Mouse (Mus musculus) bone marrow, adult 2 months (tissue): Measurements from ENCODE around the gene Rgmb. TPM values are rescaled to one million over a fixed set of nuclear protein-coding genes. Genes with fewer than 3 reads are reported as not detected.

Source experiments
- H3K27ac ChIP-seq: fragments of 200-500 bp; 2 replicates; pipeline ENCODE4 v1.5.1; 2012; ENCODE audit warnings: low read depth, mild to moderate bottlenecking, control low read depth, inconsistent platforms, low read length; ENCODE audit not compliant: control insufficient read depth, poor library complexity, insufficient read depth
- H3K4me1 ChIP-seq: fragments of 200-500 bp; 2 replicates; pipeline ENCODE4 v1.6.1; 2011; ENCODE audit warnings: low read length; ENCODE audit not compliant: control insufficient read depth, insufficient read depth
- H3K4me3 ChIP-seq: fragments of 200-500 bp; replicated peaks from 2 replicates; pipeline ENCODE3; 2011; ENCODE audit warnings: mild to moderate bottlenecking, low read depth, low read length, control low read depth; ENCODE audit not compliant: control insufficient read depth
- CTCF ChIP-seq: fragments of 200-500 bp; IDR thresholded peaks from 2 replicates; pipeline ENCODE4 v1.5.1; 2011; ENCODE audit warnings: low read length, control low read depth; ENCODE audit not compliant: control insufficient read depth, insufficient read depth
- POLR2A ChIP-seq: fragments of 200-500 bp; IDR thresholded peaks from 2 replicates; pipeline ENCODE4 v1.6.1; 2011; ENCODE audit warnings: low read depth, mild to moderate bottlenecking, control low read depth, low read length, borderline replicate concordance; ENCODE audit not compliant: control insufficient read depth
- WGBS: fragments of 180-500 bp; shearing (Covaris S2); methylation state at CpG from one replicate; pipeline ENCODE4 v1.1.7; 2018; 5-methylcytosine and 5-hydroxymethylcytosine counted together
- polyA plus RNA-seq: library from polyadenylated mRNA; stranded (reverse); fragments of >200 nt; gene quantifications from 2 replicates; pipeline ENCODE4 v1.2.4, GENCODE M21; 2011; ENCODE audit warnings: low replicate concordance; ENCODE audit not compliant: missing spikeins, insufficient read depth, insufficient read length

Rgmb gene
- polyA plus RNA-seq: 0.34 and 0.52 TPM in 2 replicates

DNA sequence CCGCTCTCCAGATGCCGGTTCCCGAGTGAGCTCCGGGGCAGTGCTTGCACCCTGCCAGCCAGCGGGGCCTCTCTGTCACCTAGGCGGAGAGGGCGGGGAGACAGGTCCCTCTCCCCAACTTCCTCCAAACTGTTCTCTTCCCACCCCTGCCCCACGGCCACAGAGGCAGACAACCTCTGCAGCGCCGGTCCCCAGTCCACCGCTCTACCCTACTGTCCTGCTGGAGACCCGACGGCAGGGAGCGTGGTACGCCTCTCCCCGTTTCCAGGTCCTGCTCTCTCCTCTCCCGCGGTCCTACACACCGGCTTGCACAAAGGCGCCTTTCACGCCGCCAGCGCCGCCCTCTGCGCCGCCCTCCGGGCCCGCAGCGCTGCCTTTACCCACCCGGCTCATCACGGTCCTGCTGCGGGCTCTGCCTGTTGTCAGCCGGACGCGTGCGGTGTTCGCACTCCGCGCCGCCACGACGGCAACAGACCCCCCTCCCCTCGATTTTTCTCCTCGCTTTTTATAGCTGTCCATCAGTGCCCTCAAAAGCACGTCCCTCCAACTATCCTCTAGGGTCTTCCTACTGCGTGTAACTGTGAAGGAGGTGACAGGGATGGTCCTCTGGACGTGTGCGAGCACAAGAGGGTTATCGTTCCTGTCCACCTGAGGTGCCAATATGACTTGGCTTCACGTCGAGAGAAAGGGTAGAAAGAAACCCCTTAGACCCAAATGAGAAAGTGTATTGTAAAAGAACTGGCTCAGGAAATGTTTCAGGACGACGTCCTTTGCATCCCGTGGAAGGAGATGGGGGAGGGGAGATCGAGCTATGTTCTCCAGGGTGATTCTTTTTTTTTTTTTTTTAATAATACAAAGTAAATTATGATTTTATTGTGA, at the start of gene Rgmb:
Gene Rgmb, minus strand, starts transcription at position 274 of the 879 bp plus-strand sequence.
- no peak within 1 kb of the TSS for H3K4me3 ChIP-seq
- no peaks in the 10 kb centered on the region for H3K4me1 ChIP-seq
- no peak within 1 kb of the TSS for H3K27ac ChIP-seq
- TF ChIP-seq CTCF (no peak), POLR2A (no peak)
- 3% methylated on average over 55 of the region's 55 CpGs for WGBS

DNA sequence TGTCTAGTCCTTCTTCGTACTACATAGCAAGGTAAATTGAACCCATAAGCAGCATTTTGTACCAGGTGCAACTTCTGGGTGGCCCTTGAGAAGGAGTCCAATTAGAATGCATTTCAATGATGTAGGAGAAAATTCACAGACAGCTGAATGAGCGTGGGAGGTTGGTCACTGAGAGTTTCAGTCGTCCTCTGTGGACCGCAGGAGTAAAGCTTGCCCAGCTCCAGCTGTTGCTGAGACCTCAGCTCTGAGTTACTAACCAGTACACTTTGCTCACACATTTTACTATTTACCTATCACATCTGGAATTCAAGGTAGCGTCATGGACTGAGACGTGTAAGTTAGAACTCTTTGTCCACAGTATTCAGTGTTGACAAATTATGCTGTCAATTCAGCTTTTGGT, 43.9 kb upstream of the Rgmb start:
- no peak overlapping the region for H3K4me3 ChIP-seq
- no peak for TF ChIP-seq POLR2A
- no peak for TF ChIP-seq CTCF
- H3K27ac ChIP-seq: no peak overlapping the region
- WGBS: 77% methylated on average over 6 of the region's 6 CpGs
- H3K4me1 ChIP-seq: no peaks in the 10 kb centered on the region

DNA sequence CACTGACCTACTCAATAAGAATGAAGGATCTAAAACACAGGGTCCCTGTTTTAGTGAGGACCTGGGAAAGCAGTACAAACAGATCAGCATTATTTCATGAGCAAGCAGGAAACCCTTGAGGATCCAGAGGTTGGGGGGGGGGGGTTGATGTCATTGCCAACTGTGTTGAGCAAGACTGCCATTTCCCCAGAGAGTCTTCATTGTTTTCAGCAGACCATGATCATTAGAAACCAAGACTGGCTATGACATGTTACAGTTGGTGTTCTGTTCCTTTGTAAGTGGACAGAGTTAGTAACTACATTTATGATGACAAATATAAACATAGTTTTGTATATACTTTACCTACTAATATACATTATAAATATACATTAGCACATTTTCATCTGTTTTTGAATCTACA, 41.3 kb upstream of the Rgmb start:
- Histone ChIP-seq H3K4me1 (no peaks in the 10 kb centered on the region), H3K27ac (no peak overlapping the region), H3K4me3 (no peak overlapping the region)
- TF ChIP-seq CTCF: no peak
- TF ChIP-seq POLR2A: no peak

GRCm38 (mm10) chr17:15865249-15865648, 34.4 kb upstream of the Rgmb start:
- no peak overlapping the region for H3K27ac ChIP-seq
- H3K4me3 ChIP-seq: no peak overlapping the region
- 86% methylated on average over 1 of the region's 1 CpGs for WGBS
- no peaks in the 10 kb centered on the region for H3K4me1 ChIP-seq
- TF ChIP-seq CTCF: no peak
- TF ChIP-seq POLR2A: no peak

GRCm38 (mm10) chr17:15862355-15862754, 31.5 kb upstream of the Rgmb start:
- no peak overlapping the region for H3K4me3 ChIP-seq
- TF ChIP-seq CTCF (no peak), POLR2A (no peak)
- no peaks in the 10 kb centered on the region for H3K4me1 ChIP-seq
- H3K27ac ChIP-seq: no peak overlapping the region
- WGBS: 62% methylated on average over 4 of the region's 4 CpGs

DNA sequence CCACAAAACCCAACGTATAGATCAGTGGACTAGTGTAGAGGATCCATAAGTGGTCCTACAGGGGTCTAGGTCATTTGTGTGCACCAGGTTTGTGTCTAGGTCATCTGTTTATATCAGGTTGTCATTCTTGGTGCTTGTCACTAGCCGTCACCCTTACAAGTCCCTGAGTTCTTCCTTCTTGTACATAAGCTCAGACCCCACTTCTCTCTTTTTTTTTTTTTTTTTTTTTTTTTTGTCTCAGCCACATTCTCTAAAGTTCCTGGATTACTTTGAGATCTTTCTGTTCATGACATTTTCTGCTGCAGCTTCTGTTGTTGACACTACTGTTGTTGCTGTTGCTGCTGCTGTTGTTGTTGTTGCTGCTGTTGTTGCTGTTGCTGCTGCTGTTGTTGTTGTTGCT, 22.3 kb upstream of the Rgmb start:
- no peak overlapping the region for H3K4me3 ChIP-seq
- WGBS: 55% methylated on average over 2 of the region's 2 CpGs
- no peaks in the 10 kb centered on the region; the same call in 1 of the 2 replicates for H3K4me1 ChIP-seq
- no peak overlapping the region for H3K27ac ChIP-seq
- no peak for TF ChIP-seq POLR2A

DNA sequence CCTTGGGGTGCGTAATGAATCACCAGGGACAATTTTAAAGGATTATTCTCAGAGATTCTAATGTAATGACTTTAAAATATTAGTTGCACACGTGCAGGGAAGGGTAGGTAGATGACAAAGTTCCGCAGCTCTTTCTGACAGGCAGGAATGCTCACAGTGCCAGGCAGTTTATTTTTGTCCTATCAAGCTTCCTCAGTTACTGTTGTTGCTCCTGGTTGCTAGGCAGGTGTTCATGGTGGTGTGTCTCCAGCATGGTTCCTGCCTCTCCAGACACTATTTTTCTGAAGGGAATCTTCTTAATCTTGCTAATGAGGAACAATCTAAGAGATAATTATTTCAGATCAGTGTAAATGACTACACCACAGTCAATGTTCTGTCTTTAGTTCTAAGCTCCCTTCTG, 19.7 kb upstream of the Rgmb start:
- WGBS: 59% methylated on average over 3 of the region's 3 CpGs
- H3K4me3 ChIP-seq: no peak overlapping the region
- TF ChIP-seq CTCF (no peak), POLR2A (no peak)
- H3K4me1 ChIP-seq: no peaks in the 10 kb centered on the region
- H3K27ac ChIP-seq: no peak overlapping the region

DNA sequence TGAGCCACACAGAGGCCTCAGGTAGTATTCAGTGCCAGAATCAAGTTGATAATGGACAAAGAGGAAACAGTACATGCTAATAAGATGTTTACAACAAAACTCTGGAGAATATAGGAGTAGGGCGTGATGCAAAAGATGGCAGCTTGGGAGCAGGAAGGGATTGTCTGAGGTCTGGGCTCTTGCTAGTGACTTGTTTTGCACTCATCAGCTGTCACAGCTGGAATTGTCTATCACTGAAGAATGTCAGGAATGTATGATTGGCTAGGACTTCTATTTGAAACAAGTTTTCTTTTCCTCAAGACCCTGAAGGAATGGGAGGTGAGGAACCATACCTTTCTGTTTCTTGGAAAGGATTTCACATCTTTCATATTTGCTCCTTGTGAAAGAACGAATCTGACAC, 10.6 kb upstream of the Rgmb start:
- Histone ChIP-seq H3K4me3 (no peak overlapping the region), H3K4me1 (no peaks in the 10 kb centered on the region), H3K27ac (no peak overlapping the region)
- 68% methylated on average over 2 of the region's 2 CpGs for WGBS
- TF ChIP-seq CTCF (no peak), POLR2A (no peak)
